Mouse (Mus musculus) ZHBTc4 (cell line): ENCODE results near the gene Tpst1.
A peak's percentile ranks its signal among the peaks of the same experiment; 100 is the strongest.

Experiments used
- DNase-seq: peaks from one replicate; pipeline ENCODE4 v3.0.0-alpha.2; 2011; ENCODE audit warnings: low read depth, low spot score

Gene Tpst1

DNA sequence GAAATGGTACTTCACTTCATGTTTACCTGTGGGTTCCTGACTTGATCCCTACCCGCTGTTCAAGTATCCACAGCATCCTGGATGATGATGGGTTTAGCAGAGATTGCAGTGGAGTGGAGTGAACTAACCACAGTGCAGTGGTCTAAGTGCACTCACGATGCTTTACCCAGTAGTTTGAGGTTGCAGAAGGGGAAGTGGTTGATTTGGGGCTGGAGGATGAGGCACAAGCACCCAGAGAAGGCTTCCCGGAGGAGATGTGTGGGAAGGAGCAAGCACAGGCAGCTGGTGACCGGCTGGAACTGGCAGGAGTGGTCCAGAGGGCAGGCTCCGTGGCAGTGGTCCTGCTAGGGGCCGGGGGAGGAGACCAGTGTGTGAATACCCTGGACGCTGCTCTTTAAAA lies 16.1 kb downstream of the Tpst1 start:
- no peak for DNase-seq

DNA sequence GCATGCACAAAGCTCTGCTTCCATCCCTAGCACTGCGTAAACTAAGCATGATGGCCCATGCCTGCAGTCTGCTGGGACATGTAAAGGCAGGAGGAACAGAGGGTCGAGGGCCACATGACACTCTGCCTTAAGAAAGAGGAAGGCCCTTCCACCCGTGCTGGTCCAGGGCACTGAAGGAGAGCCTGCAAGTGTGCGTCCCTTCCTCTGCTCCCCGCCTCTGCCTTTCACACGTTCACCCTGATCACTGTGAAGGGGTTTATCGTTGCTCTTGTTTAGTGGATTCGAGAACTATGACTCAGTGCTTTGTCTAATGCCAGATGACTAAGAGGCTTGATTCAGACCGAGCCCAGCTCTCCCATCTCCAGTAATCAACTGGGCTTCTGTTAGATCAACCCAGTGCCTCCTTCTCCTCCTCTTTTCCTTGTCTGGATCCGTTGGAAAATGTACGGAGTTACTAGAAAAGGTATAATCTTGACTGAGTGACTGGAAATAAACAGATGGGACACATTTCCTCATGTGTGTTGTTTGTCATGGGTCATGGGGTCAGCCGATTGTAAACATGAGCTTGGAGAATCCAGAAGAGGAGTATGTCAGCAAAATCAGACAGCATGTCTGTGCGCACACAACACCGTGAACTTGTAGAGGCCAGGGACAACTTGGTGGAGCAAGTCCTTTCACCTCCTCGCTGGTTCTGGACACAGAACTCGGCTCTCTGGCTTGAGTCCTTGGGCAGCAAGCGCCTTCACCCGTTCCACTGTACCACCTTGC lies 16.7 kb downstream of the Tpst1 start:
- no peak for DNase-seq

DNA sequence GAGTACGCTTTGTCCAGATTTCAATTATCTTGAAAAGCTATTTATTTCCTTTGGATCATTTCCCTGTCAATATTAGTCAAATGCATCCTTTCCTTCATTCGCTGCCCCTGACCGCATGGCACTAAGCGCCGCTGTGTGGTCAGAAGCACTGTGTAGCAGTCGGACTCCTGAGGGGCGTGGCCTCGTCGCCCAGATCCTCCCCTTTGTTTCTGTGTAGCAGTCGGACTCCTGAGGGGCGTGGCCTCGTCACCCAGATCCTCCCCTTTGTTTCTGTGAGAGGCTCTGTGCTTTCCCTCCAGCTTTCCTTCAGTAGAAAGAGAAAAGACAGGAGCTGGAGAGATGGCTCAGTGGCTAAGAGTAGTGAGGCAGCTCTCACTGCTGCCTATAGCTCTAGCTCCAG lies 23.6 kb downstream of the Tpst1 start:
- DNase-seq = peak; percentile 96

DNA sequence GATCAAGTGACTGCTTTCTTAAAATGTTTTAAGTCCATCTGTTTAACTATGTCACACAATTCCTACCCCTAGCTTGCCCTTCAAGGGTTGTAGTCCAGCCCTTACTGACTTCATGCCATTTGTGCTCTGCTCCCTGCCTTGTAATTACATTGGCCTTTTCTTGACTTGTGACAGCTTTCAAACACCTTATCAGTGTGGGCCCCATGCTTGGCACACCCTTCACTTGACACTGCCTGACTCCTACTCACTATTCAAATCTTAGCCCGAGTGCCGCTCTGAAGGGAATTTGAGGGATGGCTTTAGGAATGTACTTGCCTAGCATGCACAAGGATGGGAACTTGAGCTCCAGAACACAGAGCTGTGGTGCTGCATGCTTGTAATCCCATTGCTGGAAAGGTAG lies 24.7 kb downstream of the Tpst1 start:
- no peak for DNase-seq

DNA sequence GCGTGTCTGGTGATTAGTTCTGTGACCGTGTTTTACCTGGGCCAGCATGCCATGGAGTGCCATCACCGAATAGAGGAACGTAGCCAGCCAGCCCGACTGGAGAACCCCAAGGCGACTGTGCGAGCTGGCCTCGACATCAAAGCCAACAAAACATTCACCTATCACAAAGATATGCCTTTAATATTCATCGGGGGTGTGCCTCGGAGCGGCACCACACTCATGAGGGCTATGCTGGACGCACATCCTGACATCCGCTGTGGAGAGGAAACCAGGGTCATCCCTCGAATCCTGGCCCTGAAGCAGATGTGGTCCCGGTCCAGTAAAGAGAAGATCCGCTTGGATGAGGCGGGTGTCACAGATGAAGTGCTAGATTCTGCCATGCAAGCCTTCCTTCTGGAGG lies 28.6 kb downstream of the Tpst1 start:
- DNase-seq = no peak

DNA sequence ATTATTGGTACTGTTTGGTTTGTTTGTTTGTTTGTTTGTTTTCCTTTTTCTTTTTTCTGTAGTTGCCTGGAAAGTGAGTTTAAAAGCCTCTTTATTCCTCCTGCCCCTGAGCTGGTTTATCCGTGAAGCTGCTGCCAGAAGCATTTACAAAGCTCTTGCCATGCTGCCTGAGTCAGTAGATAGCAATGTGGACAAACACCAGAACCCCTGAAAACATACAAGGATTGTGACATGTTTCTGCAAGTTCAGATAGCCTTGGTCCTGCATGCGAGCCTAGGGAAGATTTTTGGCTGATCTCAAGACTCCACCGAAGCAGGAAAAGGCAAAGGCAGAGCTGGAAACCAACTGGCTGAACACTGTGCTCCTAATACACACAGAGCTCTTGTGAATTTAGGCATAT lies 36.2 kb downstream of the Tpst1 start:
- no peak for DNase-seq

DNA sequence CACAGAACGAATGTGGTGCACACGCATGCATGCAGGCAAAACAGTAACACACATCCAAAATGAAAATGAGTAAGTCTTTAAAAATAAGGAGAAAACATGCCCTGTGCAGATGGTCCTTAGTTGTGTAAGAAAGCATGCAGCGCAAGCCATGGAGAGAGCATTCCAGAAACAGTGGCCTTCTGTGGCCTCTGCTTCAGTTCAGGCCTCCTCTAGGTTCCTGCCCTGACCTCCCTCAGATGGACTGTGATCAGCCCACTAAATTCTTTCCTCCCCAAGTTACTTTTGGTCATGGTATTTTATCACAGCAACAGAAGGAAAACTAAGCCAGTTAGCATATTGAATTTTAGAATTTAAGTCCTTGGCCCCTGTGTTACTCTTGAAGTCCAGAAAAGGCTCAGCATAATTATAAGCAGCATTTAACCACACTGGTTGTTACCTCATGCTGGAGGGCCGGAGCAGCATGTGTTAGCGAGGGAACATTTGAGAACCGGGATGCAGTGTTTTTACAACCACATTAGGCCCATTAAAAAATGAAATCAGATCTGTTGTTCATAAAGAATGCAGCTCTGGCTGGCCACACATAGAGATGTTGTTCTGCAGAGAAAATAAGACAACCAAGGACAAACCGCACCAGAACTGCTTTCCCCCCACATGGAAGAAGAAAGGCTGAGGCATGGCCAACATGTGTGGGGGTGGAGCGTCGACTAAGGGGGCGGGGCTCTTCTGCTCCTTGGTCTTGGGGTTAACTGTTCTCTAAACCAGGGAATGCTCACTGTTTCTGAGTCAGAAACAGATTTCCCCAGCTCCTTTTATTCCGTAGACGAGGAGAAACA lies 37.7 kb downstream of the Tpst1 start:
- peak; percentile 30 for DNase-seq

DNA sequence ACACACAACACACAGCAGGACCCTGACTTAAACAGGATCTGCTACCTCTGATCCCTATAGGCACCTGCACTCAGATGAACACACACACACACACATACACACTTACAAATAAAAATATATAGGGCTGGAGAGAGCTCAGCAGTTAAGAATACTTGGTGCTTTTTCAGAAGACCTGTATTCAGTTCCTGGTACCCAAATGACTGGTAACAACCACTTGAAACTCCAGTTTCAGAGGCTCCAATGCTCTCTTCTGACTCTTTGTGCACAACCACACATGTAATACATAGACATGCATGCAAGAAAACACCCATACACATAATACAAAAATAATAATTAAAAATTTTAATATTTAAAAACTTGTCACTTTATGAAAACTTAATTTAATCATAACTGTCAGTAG lies 39.5 kb downstream of the Tpst1 start:
- no peak for DNase-seq

DNA sequence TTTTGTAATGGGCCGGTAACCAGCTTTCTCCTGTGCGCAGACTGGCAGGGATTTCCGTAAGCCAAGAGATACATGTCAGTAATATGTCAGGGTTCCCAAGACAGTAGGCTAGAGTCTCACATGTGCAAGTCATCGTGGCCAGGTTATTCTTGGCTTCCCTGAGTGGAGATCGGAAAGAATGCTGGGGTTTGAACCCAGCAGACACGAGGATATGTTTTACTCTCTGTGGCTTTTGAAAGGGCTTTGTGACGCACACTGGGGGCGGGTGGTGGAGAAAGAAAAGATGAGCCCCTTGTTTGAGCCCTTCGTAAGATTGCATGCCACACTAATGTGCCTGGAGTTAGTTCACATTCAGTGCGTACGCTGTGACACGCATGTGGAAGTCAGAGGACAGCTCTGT lies 43.0 kb downstream of the Tpst1 start:
- DNase-seq = no peak

DNA sequence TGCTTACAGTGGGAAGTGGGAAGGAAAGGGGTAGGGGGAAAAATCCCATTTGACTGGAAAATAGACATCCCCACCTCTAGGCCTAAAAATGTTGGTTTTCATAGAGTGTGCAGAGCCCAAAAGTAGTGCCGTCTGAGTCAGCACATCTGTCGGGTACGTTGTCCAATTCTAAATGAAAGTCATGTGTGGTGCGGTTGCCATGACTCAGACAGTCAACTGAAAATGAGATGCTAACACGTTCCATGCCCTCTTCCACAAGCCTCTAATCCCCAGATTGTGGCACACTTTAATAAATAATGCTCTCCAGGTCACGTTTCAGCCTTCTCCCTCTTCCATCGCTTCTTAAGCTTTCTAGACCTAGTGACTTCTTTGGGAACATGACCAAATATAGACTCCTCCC lies 43.7 kb downstream of the Tpst1 start:
- DNase-seq = no peak

DNA sequence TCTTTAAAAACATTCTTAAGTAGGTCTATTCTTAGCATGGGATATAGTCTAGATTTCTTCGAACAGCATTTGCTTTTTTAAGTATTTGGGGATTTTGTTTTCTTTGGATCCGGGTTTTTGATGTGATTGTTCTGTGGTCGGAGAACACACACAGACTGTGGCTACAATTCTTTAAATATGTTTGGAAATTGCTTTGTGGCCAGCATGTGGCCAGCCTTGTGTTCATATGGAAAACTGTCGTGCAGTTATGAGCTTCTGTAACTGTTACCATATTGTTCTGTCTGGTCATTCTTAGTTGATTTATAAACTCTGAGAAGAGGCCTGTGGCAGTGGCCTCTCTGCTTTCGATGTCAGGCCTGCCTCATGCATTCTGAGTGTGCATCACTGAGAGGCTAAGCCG lies 44.8 kb downstream of the Tpst1 start:
- DNase-seq = no peak

DNA sequence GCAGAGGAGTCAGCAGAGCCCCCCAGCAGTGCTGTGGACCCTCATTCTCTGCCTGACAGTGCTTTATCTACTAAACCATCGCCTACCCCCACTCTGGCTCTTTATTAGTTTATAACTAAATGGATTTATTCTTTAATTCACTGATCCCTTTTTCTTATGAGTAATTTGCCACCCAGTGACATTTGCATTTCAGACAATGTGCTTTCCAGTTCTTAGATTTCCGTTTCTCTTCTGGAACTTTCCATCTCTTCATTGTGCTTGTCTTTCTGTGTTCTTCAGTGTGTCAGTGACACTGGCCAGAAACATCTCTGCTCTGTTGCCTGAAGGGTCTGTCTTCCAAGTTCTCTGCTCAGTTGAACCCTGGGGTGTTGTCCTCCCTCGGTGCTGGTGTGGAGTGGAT lies 46.1 kb downstream of the Tpst1 start:
- no peak for DNase-seq

DNA sequence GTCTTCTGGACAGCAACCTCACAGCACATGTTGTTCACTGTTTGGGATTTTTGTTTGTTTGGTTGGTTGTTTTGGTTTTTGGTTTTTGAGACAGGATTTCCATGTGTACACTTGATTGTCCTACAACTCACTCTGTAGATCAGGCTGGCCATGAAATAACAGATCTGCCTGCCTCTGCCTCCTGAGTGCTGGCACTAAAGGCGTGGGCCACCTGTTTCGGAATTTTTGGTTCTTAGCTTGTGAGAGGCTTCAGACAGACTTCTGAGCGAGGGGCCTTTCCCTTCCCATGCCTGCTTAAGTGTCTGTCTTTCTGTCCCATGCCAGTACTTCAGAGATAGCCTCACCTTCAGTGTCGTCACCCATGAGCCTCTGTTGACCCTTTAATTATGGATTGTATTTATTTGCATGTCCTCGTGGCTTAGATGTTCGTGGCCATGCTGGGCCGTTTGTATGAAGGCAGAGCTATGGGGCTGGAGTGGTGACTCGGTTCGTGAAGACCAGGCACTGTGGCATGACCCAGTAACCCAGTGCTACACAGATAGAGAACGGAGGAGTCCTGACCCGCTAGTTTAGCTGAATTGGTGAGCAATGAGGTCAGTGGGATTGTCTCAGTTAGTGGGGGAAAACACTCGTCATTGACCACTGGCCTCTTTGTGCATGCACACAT lies 47.1 kb downstream of the Tpst1 start:
- DNase-seq = no peak

DNA sequence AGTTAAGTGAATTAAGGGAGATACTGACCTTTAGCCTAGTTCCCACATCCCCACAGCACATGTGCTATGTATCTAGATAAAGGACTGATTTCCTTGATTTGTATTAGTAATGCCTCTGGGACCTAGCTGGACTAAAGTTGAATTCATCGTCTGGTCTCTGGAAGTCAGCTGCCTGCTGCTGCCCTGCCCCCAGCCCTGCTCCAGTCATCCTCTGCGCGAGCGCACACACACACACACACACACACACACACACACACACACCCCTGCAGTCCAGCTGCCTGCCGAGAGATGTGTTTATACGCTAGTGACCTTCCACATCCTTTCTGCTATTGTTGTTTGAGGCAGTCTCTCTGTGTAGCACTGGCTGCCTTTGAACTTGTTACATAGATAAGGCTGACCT lies 47.8 kb downstream of the Tpst1 start:
- peak; percentile 13 for DNase-seq

DNA sequence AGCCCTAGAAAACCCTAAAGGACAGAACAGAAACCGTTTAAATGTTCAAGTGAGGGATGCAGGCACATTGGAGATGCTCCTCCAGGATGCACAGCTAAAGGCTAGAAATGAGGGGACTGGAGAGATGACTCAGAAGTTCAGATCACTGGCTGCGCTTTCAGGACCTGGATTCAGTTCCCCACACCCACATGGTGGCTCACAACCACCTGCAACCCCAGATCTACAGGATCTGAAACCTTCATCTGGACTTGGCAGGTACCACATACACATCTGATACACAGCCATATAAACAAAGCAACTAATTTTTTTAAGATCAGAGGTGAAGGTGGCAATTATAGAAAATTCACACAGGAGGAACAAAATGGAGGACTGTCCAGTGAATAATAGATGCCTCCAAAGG lies 49.2 kb downstream of the Tpst1 start:
- no peak for DNase-seq

DNA sequence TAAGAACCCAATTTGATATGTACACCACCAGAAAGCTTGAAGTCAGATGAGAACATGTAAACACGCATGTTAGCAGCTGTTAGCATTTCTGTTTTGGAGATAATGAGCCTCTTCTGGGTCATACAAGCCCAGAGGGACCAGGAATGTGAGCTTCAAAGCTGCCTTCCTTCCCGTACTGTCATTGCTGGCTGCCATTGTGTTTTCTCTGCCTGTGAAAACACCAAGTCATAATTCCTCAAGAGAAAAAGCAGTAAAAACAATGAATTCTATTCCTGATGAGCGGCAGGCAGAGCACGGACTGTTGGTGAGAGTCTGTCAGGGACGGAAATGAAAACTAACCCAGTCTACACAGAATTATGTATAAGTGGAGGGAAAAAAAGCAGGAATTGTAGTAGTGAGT lies 51.1 kb downstream of the Tpst1 start:
- DNase-seq = no peak

DNA sequence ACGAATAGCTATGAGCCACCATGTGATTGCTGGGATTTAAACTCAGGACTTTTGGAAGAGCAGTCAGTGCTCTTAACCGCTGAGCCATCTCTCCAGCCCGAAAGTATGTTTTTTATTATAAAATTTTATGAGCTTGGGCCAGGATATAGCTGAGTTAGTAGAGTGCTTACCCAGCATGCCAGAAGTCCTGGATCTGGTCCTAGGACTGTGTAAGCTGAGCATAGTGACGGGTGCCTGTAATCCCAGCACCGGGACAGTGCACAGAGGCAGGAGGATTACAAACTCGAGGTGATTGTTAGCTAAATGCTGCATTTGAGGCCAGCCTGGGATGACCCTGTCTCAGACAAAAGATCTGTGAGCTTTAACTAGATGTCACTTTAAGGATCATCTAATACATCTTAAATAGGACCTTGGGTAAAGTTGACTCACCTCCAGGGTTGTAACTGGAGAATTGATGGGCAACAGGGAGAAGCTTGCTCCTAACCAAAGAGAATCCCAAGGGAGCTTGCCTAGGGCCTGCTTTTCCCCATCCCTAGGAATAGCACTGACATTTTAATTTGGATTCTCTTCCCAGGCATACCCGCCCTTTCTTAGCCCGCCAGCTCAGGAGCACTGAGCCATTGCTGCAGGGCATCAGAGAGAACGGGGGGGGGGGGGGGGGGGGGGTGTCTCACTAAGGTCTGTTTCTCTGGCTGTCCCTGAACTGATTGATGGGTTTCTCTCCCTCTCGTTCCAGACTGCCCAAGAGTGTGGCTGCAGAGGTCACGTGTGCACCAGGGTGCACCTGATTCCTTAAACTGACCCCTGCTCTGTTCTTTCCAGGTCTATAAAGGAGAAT lies 55.8 kb downstream of the Tpst1 start:
- peak; percentile 17 for DNase-seq

DNA sequence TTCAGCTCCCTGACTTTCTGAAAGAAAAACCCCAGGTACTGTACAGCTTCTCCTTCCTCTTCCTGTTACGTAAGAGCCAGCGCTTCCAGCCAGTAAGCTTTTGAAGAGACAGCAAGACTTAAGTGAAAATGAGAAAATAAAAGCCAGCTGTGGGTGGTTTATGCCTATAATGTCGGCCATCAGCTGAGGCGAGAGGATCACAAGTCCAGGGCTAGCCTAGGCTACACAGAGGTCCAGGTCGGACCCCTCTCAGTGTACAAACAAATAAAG lies 56.3 kb downstream of the Tpst1 start:
- no peak for DNase-seq

DNA sequence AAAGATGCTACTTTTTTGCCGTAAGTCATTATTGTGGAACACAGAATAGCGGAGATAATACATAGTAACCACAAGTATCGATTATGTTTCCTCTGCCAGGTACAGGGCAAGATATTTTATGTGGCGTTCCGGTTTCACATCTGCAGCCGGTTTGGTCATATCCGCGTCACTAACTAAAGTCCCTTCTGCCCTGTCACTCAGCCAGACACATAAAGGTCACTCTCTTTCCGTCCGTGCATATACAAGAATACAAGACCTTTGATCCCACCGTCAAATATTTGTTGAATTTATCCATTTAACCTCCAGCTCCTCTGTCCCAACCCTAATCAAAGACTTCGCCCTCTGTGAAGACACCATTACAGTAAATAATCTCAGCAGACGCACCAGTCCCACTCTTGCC lies 63.5 kb downstream of the Tpst1 start:
- DNase-seq = no peak

DNA sequence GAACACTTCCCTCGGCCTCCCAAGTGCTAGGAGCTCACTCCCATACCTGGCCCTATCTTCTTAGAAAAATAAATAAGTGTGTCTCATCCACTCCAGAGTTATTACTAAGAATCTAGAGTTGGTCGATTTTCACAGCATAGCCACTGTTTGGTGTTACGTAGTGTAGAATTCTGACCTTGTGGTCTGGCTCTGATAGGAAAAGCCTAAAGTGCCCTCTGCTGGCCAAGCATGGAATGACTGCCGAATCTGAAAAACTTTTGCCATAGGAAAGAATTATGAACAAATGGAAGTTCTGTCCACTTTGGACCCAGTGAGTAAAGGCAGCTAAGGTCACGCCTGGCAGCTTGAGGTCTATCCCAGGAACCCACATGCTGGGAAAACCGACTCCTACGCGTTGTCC lies 66.3 kb downstream of the Tpst1 start:
- DNase-seq = peak; percentile 73

DNA sequence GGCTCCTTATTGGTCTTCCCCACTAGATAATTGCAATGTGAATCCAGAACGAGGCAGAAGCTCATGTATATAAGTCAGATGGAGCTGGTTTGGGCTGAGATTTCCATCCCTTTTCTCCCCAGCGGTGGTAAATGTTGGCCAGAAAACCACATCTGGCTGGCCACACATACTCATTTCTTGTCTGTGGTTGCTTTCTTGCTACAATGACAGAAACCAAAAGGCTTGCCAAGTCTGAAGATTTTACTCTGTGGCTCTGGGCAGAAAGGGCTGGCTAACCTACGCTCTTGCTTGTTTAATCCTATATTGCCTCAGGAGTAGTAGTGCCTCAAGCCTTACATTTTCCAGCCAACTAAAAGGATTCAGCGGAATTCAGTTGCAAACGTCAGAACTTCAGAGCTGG lies 68.0 kb downstream of the Tpst1 start:
- no peak for DNase-seq

DNA sequence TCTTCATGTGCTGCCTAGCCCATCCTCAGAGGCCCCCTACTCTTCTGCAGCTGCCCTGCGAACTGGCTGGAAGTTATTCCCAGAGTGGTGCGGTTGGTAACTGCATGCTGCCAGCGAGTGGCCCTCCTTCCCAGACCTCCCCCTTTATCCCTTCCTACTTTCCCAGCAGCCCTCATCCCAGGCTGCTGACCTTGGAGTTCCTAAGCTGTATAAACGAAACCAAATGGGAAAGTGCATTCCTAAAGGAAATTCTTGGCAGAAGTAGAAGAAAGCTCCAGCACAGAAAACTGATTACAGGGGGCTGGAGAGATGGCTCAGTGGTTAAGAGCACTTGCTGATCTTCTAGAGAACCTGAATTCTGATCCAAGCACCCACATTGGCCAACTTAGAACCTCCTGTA lies 68.9 kb downstream of the Tpst1 start:
- no peak for DNase-seq
